Mouse (Mus musculus): ENCODE data around the gene P2rx5.

DNA sequence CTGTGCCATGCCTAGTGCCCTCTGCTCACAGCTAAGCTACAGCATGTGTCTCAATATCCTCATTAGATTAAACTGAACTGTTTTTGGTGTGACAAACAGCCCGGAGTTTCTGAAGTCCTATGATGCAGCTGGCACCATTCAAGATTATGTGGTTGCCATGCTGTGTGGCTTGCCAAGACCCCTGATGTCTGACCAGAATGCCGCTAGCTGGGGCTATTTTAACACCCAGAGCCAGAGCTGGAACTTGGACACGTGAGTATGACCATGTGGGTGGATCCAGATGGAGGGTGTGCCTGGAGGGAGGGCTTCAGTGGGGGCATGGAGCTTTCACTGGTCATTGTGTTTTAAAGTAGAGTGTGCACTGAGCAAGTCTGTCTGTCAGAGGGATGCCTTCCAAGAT is 53.7 kb downstream of the P2rx5 start:
- TF ChIP-seq CTCF (IDR thresholded peaks at IDR 0.05 in 2 of 3, conservative IDR thresholded peaks at IDR 0.05 in 1 of 3; ENCODE audit: control insufficient read depth in 1 of 3, insufficient read depth in 1 of 3, low read depth in 2 of 3, low read length in 3 of 3, poor library complexity in 1 of 3, severe bottlenecking in 1 of 3), result no peak
- TF ChIP-seq EP300 (IDR thresholded peaks at IDR 0.05; ENCODE audit: low read depth in 1 of 2, low read length in 2 of 2), result no peak
- no peak for TF ChIP-seq HCFC1 (IDR thresholded peaks at IDR 0.05; ENCODE audit: low read depth, low read length)
- TF ChIP-seq POLR2A (IDR thresholded peaks at IDR 0.05; ENCODE audit: control insufficient read depth in 1 of 2, insufficient read depth in 1 of 2, low read depth in 1 of 2, low read length in 2 of 2, poor library complexity in 1 of 2), result no peak
- TF ChIP-seq TCF12 (IDR thresholded peaks at IDR 0.05; ENCODE audit: low read depth, low read length), result no peak
- TF ChIP-seq E2F4 (IDR thresholded peaks at IDR 0.05; ENCODE audit: borderline replicate concordance, low read depth, low read length), result no peak
- no peak for TF ChIP-seq RCOR1 (IDR thresholded peaks at IDR 0.05; ENCODE audit: low read depth, low read length)
- TF ChIP-seq NELFE (IDR thresholded peaks at IDR 0.05; ENCODE audit: low read depth, low read length), result no peak
- TF ChIP-seq CHD2 (IDR thresholded peaks at IDR 0.05; ENCODE audit: low read length), result no peak
- no peak for TF ChIP-seq MXI1 (IDR thresholded peaks at IDR 0.05; ENCODE audit: low read depth, low read length)
- no peak for TF ChIP-seq GABPA (IDR thresholded peaks at IDR 0.05; ENCODE audit: low read depth, low read length)
- TF ChIP-seq MYC (IDR thresholded peaks at IDR 0.05; ENCODE audit: low read depth, low read length), result no peak

All from MEL (cell line).